Mouse (Mus musculus): ENCODE measurements around the gene Hist1h3f.
"Not testable (repeated sequence)": the region's sequence is repeated elsewhere in the genome, so short reads cannot be mapped to it uniquely, and the experiment has no call there.

Hist1h3f gene

GRCm38 (mm10) chr13:23581408-23582218 is 37.8 kb downstream of the Hist1h3f start, which contains the start of gene Hist1h4d:
Gene Hist1h4d (plus strand): TSS chr13:23581598.
- DNase-seq (ENCODE audit: low read depth, low spot score), result peak; percentile 95

- no peak for DNase-seq (ENCODE audit: low read depth, low spot score)
Measured at GRCm38 (mm10) chr13:23582219-23583056, 38.6 kb downstream of the Hist1h3f start.

- DNase-seq (ENCODE audit: low read depth, low spot score), result no peak
Measured at GRCm38 (mm10) chr13:23583387-23584068, 39.7 kb downstream of the Hist1h3f start.

GRCm38 (mm10) chr13:23584331-23584730 is 40.5 kb downstream of the Hist1h3f start:
- no peak for DNase-seq (ENCODE audit: low read depth, low spot score)

GRCm38 (mm10) chr13:23585029-23585441 is 41.2 kb downstream of the Hist1h3f start:
- no peak for DNase-seq (ENCODE audit: low read depth, low spot score)

GRCm38 (mm10) chr13:23585442-23586098 is 41.7 kb downstream of the Hist1h3f start:
- peak; percentile 83 for DNase-seq (ENCODE audit: low read depth, low spot score)

- DNase-seq (ENCODE audit: low read depth, low spot score), result no peak
Measured at GRCm38 (mm10) chr13:23586099-23586939, 42.5 kb downstream of the Hist1h3f start.

GRCm38 (mm10) chr13:23586940-23587225 is 43.0 kb downstream of the Hist1h3f start:
- DNase-seq (ENCODE audit: low read depth, low spot score), result no peak

- no peak for DNase-seq (ENCODE audit: low read depth, low spot score)
Measured at GRCm38 (mm10) chr13:23591206-23591605, 47.4 kb downstream of the Hist1h3f start.

- DNase-seq (ENCODE audit: low read depth, low spot score), result not testable (repeated sequence)
Measured at GRCm38 (mm10) chr13:23591886-23592285, 48.0 kb downstream of the Hist1h3f start.

GRCm38 (mm10) chr13:23592614-23593013 is 48.8 kb downstream of the Hist1h3f start:
- DNase-seq (ENCODE audit: low read depth, low spot score), result no peak

GRCm38 (mm10) chr13:23593051-23593770 is 49.4 kb downstream of the Hist1h3f start:
- DNase-seq (ENCODE audit: low read depth, low spot score), result no peak
